Mouse (Mus musculus): ENCODE results near the gene Krt81. TPM values are rescaled to one million over a fixed set of nuclear protein-coding genes. Genes with fewer than 3 reads are reported as not detected.

Krt81 gene
- polyA plus RNA-seq, 1 experiment from 2014 or later: not detected

DNA sequence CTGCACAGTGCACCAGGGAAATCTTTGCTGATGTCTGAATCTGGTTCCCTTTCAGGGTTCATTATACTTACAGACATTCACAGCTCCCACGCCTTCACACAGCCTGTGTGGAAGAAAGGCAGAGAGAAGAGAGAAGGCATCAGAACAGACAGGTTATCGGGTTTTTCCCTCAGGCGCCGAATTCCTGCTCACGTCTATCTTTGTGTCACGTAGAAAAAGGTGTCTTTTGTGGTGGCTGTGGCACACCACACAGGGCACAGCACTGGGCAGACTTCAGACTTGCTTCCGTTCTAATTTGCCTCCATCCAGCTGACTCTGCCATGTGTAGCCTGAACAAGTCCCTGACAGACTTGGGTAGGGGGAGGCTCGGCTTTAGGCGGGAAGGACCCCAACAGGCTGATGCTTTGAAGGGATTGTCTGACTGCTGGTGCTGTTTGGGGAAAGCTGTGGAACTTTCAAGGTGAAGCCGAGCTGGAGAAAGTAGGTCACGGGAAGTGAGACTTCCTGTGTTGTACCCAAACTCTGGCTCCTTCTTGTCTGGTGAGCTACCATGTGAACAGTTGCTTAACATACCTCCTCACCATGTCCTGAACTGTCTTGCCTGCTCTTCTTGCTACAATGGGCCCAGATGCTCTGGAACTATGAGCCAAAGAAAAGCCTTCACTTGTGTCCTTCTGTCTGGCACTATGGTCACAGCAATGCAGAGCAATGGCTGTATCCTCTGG, 22.5 kb upstream of the Krt81 start:
- no peaks in the 10 kb centered on the region for H3K4me1 ChIP-seq (replicated peaks; ENCODE audit: control insufficient read depth, insufficient read depth, low read length)
- no peak for ATAC-seq
- 78% methylated on average over 11 of the region's 11 CpGs for WGBS
- H3K4me3 ChIP-seq (replicated peaks; ENCODE audit: low read length): no peak overlapping the region
- no peaks in the 10 kb centered on the region for H3K9me3 ChIP-seq (ENCODE audit: control insufficient read depth, low read length)
- H3K9ac ChIP-seq (replicated peaks; ENCODE audit: low read depth, low read length): no peak overlapping the region
- no peak overlapping the region for H3K27ac ChIP-seq (ENCODE audit: low read length)
- H3K27me3 ChIP-seq (replicated peaks; ENCODE audit: control insufficient read depth, insufficient read depth, low read length): no peaks in the 10 kb centered on the region
- H3K36me3 ChIP-seq (ENCODE audit: control insufficient read depth, insufficient read depth): no peaks in the 10 kb centered on the region
- H3K4me2 ChIP-seq (ENCODE audit: low read length): no peak overlapping the region

DNA sequence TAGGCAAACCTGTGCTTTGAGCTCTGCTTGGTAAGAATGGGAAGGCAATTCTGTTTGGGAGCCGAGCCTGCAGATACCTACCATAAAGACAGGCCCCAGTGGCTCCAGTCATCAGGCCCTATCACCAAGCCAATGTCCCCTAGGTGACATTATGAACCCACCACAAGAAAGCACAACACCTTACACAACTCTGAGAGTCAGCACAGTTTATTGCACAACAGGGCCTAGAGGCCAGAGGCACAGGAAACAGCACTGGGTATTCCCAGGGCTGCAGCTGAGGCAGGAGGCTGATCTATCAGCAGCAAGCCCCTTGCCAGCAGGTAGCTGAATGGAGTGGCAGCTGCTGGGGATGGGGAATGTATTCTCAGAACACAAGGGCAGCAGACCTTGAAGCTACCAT, 21.4 kb upstream of the Krt81 start:
- ATAC-seq: no peak
- Histone ChIP-seq H3K27ac (ENCODE audit: low read length) (no peak overlapping the region), H3K9ac (replicated peaks; ENCODE audit: low read depth, low read length) (no peak overlapping the region), H3K4me2 (ENCODE audit: low read length) (no peak overlapping the region), H3K9me3 (ENCODE audit: control insufficient read depth, low read length) (no peaks in the 10 kb centered on the region), H3K4me1 (replicated peaks; ENCODE audit: control insufficient read depth, insufficient read depth, low read length) (peaks cover under 1% of the 10 kb centered on the region; the same call in 1 of the 2 replicates), H3K27me3 (replicated peaks; ENCODE audit: control insufficient read depth, insufficient read depth, low read length) (no peaks in the 10 kb centered on the region), H3K4me3 (replicated peaks; ENCODE audit: low read length) (no peak overlapping the region), H3K36me3 (ENCODE audit: control insufficient read depth, insufficient read depth) (no peaks in the 10 kb centered on the region)
- 87% methylated on average over 1 of the region's 1 CpGs for WGBS

DNA sequence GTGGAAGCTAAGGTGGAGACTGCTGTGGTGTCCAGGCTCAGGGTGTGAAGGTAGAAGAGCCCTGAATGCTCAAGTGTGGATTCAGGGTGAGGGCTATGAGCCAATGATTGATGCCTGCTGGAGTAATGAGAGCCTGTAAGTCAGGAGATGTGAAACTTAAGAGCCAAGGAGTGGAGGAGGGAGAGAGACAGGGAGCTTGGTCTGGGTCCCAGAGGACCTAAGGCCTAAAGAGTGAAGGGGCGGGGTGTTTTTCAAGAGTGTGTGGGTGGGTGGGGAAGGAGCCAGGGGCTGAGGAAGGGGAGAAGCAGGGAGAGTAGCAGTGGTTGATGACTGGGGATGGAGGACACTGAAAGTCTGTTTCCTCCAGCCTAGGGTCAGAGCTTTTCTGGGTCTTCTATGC, 20.1 kb upstream of the Krt81 start:
- ATAC-seq: no peak

DNA sequence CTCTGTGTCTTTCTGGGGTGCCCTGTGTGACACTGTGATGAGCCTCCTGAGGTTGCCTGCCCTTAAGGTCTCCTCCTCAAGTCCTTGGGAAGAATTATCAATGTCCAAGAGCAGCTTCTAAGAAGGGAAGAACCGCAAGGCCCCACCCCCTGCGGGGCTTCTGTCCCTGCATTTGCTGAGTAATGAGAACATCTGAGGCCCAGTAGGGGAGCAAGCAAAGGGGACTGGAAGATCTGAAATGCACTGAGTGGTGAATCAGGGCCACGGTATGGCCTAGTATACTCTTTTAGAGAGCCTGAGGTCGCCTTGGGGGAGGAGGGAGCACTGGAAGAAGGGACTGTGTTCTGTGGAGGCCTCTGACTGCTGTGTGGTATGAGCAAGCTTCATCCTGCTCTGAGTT, 18.5 kb upstream of the Krt81 start:
- Histone ChIP-seq H3K36me3 (ENCODE audit: control insufficient read depth, insufficient read depth) (no peaks in the 10 kb centered on the region), H3K9me3 (ENCODE audit: control insufficient read depth, low read length) (no peaks in the 10 kb centered on the region), H3K27ac (ENCODE audit: low read length) (no peak overlapping the region), H3K4me1 (replicated peaks; ENCODE audit: control insufficient read depth, insufficient read depth, low read length) (peaks cover 12% of the 10 kb centered on the region), H3K27me3 (replicated peaks; ENCODE audit: control insufficient read depth, insufficient read depth, low read length) (no peaks in the 10 kb centered on the region), H3K4me3 (replicated peaks; ENCODE audit: low read length) (no peak overlapping the region), H3K4me2 (ENCODE audit: low read length) (no peak overlapping the region), H3K9ac (replicated peaks; ENCODE audit: low read depth, low read length) (no peak overlapping the region)
- ATAC-seq: no peak
- 50% methylated on average over 4 of the region's 4 CpGs for WGBS

More for the DNA sequence above, 20.1 kb upstream of the Krt81 start:
- WGBS: 69% methylated on average over 1 of the region's 1 CpGs
- Histone ChIP-seq H3K9ac (replicated peaks; ENCODE audit: low read depth, low read length) (no peak overlapping the region), H3K36me3 (ENCODE audit: control insufficient read depth, insufficient read depth) (no peaks in the 10 kb centered on the region), H3K4me2 (ENCODE audit: low read length) (no peak overlapping the region), H3K4me1 (replicated peaks; ENCODE audit: control insufficient read depth, insufficient read depth, low read length) (peaks cover 12% of the 10 kb centered on the region), H3K27ac (ENCODE audit: low read length) (no peak overlapping the region), H3K4me3 (replicated peaks; ENCODE audit: low read length) (no peak overlapping the region), H3K27me3 (replicated peaks; ENCODE audit: control insufficient read depth, insufficient read depth, low read length) (no peaks in the 10 kb centered on the region), H3K9me3 (ENCODE audit: control insufficient read depth, low read length) (no peaks in the 10 kb centered on the region)

DNA sequence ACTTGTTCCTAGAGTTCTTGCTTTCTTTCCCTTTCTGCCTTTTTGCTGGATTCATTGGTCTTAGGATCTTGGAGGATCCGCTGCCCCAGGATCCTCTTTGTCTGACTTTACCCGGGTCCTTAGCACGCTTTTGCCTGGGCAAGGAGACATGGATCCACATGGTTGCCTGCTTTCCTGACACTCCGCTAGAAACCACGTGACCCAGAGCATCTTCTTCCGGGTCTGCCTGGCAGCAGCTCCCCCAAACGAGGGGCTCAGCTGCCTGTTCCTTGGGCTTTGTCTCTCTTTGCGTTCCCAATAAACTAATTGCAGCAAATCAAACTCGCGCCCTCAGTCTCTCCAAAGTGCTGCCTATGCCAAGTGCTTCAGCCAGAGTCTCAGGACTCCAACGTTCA, 16.1 kb upstream of the Krt81 start:
- H3K4me1 ChIP-seq (replicated peaks; ENCODE audit: control insufficient read depth, insufficient read depth, low read length): peaks cover 12% of the 10 kb centered on the region
- no peaks in the 10 kb centered on the region for H3K36me3 ChIP-seq (ENCODE audit: control insufficient read depth, insufficient read depth)
- peak overlapping the region; percentile 43 for H3K9ac ChIP-seq (replicated peaks; ENCODE audit: low read depth, low read length)
- 21% methylated on average over 11 of the region's 11 CpGs for WGBS
- H3K27ac ChIP-seq (ENCODE audit: low read length): 0 out of 2 replicates have a peak overlapping the region, but pooled peaks have one; percentile 5
- H3K9me3 ChIP-seq (ENCODE audit: control insufficient read depth, low read length): no peaks in the 10 kb centered on the region
- peak; percentile 77 for ATAC-seq
- peak overlapping the region; percentile 31 for H3K4me3 ChIP-seq (replicated peaks; ENCODE audit: low read length)
- H3K27me3 ChIP-seq (replicated peaks; ENCODE audit: control insufficient read depth, insufficient read depth, low read length): no peaks in the 10 kb centered on the region
- H3K4me2 ChIP-seq (ENCODE audit: low read length): peak overlapping the region; percentile 75

DNA sequence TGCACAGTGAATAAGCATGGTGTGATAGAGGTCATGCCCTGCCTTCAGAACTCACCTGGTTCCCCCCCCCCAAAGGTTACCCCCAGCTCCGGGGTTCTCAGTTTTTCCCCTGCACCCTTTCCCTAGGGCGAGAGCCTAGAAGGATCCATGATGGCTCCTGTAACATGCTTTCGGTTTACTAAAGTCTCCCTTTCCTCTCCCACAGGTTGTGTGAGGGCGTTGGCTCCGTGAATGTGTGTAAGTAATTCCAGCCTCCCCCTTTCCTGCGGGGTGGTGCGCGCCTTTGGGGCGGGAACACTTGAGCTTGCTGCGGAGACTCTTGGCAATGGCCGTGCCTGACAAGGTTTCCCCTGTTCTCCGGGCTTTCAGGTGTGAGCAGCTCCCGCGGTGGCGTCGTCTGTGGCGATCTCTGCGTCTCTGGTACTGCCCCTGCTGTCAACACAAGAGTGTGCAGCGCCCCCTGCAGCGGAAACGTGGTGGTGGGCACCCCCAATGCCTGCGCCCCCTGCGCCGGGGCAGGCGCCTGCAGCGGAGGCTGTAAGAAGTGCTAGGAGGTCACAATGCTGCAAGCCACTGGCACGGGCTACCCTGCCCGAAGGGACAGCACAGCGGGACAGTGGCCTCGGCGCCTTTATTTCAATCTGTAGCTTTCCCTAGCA, 15.6 kb upstream of the Krt81 start:
- peak overlapping the region; percentile 75 for H3K4me2 ChIP-seq (ENCODE audit: low read length)
- H3K4me3 ChIP-seq (replicated peaks; ENCODE audit: low read length): peak overlapping the region; percentile 31
- ATAC-seq: peak; percentile 59
- H3K4me1 ChIP-seq (replicated peaks; ENCODE audit: control insufficient read depth, insufficient read depth, low read length): peaks cover 12% of the 10 kb centered on the region
- no peaks in the 10 kb centered on the region for H3K36me3 ChIP-seq (ENCODE audit: control insufficient read depth, insufficient read depth)
- H3K9ac ChIP-seq (replicated peaks; ENCODE audit: low read depth, low read length): peak overlapping the region; percentile 43
- H3K27me3 ChIP-seq (replicated peaks; ENCODE audit: control insufficient read depth, insufficient read depth, low read length): no peaks in the 10 kb centered on the region
- H3K27ac ChIP-seq (ENCODE audit: low read length): no peak overlapping the region
- 8% methylated on average over 31 of the region's 31 CpGs for WGBS
- H3K9me3 ChIP-seq (ENCODE audit: control insufficient read depth, low read length): no peaks in the 10 kb centered on the region

DNA sequence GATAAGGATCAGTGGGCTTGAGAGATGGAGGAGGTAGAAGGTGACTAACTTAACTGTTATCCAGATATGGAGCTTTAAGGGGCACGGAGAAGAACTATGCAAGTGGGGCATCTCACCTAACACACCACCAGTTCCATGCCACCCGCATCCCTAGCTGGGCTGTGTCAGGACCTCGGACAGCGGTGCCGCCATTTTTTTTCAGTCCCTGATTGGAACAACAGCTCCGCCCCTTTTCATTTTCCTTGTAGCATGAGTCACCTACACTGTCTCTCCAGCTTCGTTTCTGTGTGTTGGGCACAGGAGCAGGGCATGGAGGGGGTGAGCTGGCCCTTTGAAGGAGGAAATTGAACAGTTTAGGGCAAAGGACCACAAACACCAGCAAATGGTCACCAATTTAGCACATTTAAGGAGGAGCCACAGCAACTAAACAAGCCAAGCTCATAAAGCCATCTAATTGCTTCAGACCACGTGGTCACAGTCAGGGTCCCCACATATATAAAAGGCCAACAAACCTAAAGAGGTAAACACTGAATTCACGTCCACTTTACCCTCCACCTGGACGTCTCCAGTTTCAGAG, 9.5 kb upstream of the Krt81 start, which contains the start of gene Krt86:
Gene Krt86 (plus strand): TSS at position 527 of the 577 bp plus-strand sequence.
- Histone ChIP-seq H3K9me3 (ENCODE audit: control insufficient read depth, low read length) (no peaks in the 10 kb centered on the region), H3K9ac (replicated peaks; ENCODE audit: low read depth, low read length) (no peak within 1 kb of the TSS), H3K27ac (ENCODE audit: low read length) (no peak within 1 kb of the TSS), H3K4me1 (replicated peaks; ENCODE audit: control insufficient read depth, insufficient read depth, low read length) (no peaks in the 10 kb centered on the region), H3K4me2 (ENCODE audit: low read length) (no peak within 1 kb of the TSS), H3K4me3 (replicated peaks; ENCODE audit: low read length) (no peak within 1 kb of the TSS), H3K27me3 (replicated peaks; ENCODE audit: control insufficient read depth, insufficient read depth, low read length) (no peaks in the 10 kb centered on the region), H3K36me3 (ENCODE audit: control insufficient read depth, insufficient read depth) (no peaks in the 10 kb centered on the region)
- 34% methylated on average over 10 of the region's 10 CpGs for WGBS
- ATAC-seq: no peak

DNA sequence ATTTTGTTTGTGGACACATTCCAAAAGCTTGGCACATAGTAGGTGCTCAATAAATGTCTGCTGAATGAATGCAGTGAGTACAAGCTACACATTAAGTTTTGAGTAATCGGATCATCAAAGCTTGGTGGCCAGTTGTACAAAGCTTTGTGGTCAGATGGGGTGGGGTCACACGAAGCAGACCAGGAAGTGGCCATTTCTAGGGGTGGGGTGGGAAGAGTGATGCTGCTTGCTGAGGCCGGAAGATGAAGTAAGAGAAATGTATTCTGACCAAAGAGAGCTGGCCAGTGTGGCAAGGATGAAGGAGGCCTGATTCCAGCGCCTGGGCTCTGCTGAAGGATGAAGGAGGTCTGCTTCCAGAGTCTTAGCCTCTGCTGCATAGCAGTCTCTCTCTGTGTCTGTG, 5.5 kb upstream of the Krt81 start:
- H3K27me3 ChIP-seq (replicated peaks; ENCODE audit: control insufficient read depth, insufficient read depth, low read length): no peaks in the 10 kb centered on the region
- no peak overlapping the region for H3K4me3 ChIP-seq (replicated peaks; ENCODE audit: low read length)
- no peak overlapping the region for H3K4me2 ChIP-seq (ENCODE audit: low read length)
- H3K9ac ChIP-seq (replicated peaks; ENCODE audit: low read depth, low read length): no peak overlapping the region
- 89% methylated on average over 4 of the region's 4 CpGs for WGBS
- H3K27ac ChIP-seq (ENCODE audit: low read length): no peak overlapping the region
- H3K36me3 ChIP-seq (ENCODE audit: control insufficient read depth, insufficient read depth): no peaks in the 10 kb centered on the region
- H3K9me3 ChIP-seq (ENCODE audit: control insufficient read depth, low read length): no peaks in the 10 kb centered on the region
- no peak for ATAC-seq
- no peaks in the 10 kb centered on the region for H3K4me1 ChIP-seq (replicated peaks; ENCODE audit: control insufficient read depth, insufficient read depth, low read length)

DNA sequence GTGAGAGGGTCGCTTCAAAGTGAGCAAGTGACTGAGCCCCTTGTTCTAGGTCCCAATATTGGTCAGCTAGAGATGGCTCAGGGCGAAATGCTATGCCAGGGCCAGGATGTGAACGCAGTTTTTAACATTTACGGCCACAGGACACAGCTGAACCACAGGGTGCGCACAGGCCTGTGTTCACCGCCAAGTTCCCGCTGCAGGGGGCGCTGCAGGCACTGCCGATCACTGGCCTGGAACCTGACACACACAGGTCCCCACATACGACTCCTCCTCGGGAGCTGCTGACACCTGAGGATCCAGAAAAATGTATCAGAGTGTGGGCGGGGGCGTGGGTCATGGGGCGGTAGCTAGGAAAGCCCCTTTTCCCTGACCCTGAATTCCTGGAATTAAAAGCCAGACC, 4.3 kb downstream of the Krt81 start:
- 88% methylated on average over 14 of the region's 14 CpGs for WGBS
- Histone ChIP-seq H3K4me3 (replicated peaks; ENCODE audit: low read length) (no peak overlapping the region), H3K36me3 (ENCODE audit: control insufficient read depth, insufficient read depth) (no peaks in the 10 kb centered on the region), H3K4me2 (ENCODE audit: low read length) (no peak overlapping the region), H3K27me3 (replicated peaks; ENCODE audit: control insufficient read depth, insufficient read depth, low read length) (no peaks in the 10 kb centered on the region), H3K27ac (ENCODE audit: low read length) (no peak overlapping the region), H3K9me3 (ENCODE audit: control insufficient read depth, low read length) (no peaks in the 10 kb centered on the region), H3K9ac (replicated peaks; ENCODE audit: low read depth, low read length) (no peak overlapping the region), H3K4me1 (replicated peaks; ENCODE audit: control insufficient read depth, insufficient read depth, low read length) (peaks cover 5% of the 10 kb centered on the region; the same call in 1 of the 2 replicates)
- ATAC-seq: no peak
